Mouse (Mus musculus): ENCODE measurements around the gene Gm21976.

The Gm21976 gene

DNA sequence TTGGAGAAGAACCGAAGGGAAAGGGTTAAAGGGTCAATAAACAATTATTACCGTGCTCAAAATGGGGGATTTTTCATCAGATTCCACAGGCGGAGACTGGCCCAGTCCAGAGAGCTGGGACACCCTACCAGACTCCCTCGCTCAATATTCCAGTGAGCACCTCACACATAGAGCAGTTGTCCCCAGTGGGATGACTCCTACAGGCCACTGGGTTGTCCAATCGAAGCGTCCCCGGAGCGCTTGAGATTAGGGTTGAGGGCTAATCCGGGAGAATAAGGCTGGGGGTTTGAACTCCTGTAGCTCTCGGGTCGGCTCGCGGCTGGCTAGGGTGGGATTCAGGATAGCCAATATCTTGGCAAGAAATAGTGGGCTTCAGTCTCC is 74.0 kb downstream of the Gm21976 start:
- DNase-seq (ENCODE audit: extremely low spot score, low spot score) = no peak

- DNase-seq (ENCODE audit: extremely low spot score, low spot score) = peak; percentile 88
Observed at GRCm38 (mm10) chr13:98354090-98354801, 74.6 kb downstream of the Gm21976 start, which contains the start of gene Foxd1. Gene Foxd1 (plus strand): TSS chr13:98354242.

GRCm38 (mm10) chr13:98354871-98355558 is 75.3 kb downstream of the Gm21976 start:
- peak; percentile 82 for DNase-seq (ENCODE audit: extremely low spot score, low spot score)

DNA sequence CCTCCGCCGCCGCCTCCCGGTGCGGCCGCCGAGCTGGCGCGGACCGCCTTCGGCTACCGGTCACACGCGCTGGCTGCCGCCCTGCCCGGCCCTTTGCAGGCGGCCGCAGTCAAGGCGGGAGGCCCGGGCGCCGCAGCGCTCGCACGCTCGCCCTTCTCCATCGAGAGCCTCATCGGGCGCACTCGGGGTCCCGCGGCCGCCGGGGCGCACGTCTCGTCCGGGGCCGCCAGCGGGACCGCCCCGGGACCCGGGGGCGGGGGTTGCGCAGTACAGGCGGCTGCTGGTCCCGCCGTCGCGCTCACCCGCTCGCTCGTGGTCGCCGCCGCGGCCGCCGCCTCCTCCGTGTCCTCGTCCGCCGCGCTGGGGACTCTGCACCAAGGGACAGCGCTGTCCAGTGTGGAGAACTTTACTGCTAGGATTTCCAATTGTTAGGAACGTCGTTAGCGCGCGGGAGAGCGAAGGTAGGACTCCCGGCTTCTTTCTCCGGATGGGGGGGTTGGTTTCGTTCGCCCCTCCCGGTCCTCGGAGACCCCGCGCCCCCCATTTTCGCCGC is 75.9 kb downstream of the Gm21976 start:
- DNase-seq (ENCODE audit: extremely low spot score, low spot score) = peak; percentile 77

DNA sequence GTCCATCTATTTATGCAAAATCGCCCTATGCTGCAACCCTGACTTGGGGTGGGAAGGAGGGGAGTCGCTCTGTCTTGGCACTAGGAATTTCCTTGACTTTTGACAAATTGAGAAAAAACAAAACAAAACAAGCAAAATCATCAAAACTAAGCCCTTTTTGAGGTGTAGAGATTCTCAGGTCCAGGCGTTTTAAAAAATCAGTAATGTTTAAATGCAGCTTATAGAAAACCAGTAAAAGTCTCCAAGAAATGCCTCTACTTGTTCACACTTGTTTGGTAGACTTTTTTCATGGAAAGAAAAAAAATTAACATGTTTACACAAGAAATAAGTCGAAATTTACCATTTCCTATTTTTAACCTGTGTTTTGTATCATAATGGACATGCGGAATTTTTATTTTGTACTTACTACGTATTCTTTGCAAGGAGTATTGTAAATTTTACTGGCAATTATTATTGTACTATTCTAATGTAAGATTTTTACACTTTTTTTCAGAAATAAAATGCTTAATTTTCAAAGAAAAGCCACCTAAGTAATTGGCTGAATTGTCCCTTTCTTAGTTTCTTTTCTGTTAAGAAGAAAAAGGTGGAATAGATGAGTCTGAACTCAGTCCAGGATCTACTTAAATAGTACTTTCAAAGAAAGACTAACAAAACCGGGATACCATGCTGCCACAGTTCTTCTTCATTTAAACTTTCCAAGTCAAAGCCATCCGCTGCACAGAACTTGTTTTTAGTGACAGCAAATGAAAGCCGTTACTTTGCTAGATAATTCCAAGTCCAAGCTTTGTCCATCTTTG is 76.7 kb downstream of the Gm21976 start:
- DNase-seq (ENCODE audit: extremely low spot score, low spot score) = no peak
